Mouse (Mus musculus): ENCODE data around the gene App.

Gene App

DNA sequence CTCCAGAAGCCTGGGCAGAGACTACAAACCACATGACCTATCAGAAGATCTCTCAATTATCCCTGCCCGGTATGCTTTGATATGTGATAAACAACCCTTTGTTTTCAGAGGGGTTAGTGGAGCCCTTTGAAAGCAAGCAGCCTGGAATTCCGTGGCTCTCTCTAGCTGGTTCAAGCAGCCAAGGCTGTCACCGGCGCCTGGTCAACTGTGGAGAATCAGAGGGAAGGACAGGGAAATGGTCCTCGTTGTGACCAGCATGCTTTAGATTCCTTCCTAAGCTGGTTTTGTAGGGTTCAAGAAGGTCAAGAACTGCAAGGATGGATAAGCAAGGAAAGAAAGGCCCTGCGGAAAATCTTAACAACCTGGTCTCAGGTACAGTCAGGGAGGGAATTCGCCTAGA, 21.9 kb downstream of the App start:
- no peak for DNase-seq (ENCODE audit: low spot score in 2 of 2)

- no peak for DNase-seq (ENCODE audit: low spot score in 2 of 2)
Measured at GRCm38 (mm10) chr16:85150902-85151301, 22.7 kb downstream of the App start.

GRCm38 (mm10) chr16:85149509-85149871, 24.1 kb downstream of the App start:
- DNase-seq (ENCODE audit: low spot score in 2 of 2): no peak

DNA sequence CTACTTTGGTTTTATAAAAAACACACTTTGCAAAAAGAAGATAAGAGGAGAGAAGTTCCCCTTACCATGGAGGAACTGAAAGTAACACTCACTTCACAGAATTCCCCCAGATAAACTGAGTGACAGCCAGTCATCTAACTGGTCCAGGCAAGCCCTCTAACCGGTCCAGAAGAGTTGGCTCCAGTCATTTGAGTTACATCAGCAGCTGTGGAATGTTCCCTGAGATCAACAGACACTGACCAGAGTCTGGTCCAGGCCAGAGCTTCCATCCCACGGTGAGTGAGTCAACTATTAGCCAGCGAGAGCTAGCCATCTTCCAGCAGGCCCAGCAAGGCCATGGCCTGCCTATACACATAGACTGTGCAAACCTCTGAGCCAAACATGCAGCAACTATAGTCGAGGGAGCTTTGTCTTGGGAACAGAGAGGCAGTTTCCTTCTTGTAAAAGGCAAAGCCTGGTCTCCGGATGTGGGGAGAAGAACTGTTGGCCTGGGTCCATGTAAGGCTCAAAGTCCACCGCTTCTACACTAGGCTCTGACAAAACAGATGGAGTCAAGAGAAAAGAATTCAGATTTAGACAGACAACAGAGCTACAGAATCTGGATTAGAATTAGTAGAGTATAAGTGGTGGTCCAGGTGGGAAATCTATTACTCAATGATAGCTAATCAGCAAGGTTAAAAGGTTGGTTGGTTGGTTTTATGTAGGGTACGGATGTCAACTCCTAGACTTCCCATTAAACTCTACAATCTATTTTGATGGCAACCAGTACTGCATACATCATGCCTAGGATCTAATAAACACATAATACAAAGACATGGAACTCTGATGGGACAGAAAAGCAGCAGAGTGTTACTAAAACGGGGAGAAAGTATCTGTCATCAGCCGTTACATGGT, 24.7 kb downstream of the App start:
- DNase-seq (ENCODE audit: low spot score in 2 of 2): no peak

DNA sequence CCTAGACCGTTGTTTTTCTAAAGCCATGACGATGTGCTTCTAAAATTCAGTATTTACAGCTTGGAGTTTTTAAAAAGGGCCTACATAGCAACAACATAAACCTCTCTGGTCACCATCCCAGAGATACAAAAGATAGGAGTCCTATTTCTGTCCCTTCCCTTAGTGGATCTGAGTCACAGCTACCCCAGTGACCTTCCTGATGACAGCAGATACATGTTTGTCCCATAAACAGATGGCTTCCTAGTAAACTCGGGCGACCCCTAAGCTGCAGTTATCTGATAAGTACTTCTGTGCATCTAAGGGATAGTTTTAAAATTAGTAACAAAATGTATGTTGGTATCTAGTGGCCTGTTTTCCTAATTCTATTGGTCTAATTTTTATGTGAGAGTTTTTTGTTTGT, 26.1 kb downstream of the App start:
- no peak for DNase-seq (ENCODE audit: low spot score in 2 of 2)

DNA sequence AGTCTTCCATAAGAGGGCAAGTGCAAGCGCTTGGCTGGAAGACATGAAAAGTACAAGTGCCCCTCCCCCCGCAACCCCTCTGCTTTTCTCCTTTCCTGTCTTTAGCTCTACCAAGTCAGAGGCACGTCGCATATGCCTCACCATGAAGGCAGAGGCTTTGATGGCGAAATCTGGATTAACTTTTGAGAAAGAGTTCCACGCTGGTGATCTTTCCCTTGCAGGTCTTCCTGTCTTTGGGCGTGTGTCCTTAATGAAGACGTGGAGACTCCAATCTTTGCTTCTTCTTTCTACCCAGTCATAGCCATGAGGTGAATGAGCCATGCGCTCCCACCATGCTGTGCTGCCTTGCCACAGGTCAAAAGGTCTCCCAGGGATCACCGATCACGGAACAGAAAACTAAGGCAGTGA, 27.8 kb downstream of the App start:
- no peak for DNase-seq (ENCODE audit: low spot score in 2 of 2)

- no peak for DNase-seq (ENCODE audit: low spot score in 2 of 2)
Measured at GRCm38 (mm10) chr16:85145369-85145768, 28.2 kb downstream of the App start.

DNA sequence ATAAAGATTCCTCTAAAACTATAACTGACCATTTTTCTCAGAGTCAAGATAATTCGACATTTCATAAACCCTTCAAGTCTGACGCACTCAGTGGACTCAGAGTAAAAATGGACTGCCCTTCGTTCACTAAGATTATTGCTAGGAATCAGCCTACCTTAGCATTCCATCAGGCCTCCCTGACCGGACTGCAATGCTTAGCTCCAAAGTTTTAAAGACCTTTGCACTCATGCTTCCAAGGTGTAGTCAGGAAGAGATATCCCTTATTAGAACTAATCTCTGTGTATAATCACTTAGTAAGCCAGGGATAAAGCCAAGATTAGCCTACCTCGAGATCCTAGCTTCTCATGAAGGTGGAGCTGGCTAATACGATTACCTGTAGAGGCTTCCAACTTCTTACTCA, 29.2 kb downstream of the App start:
- DNase-seq (ENCODE audit: low spot score in 2 of 2): no peak

- no peak for DNase-seq (ENCODE audit: low spot score in 2 of 2)
Measured at GRCm38 (mm10) chr16:85143863-85144262, 29.7 kb downstream of the App start.

- DNase-seq (ENCODE audit: low spot score in 2 of 2): no peak
Measured at GRCm38 (mm10) chr16:85143188-85143587, 30.4 kb downstream of the App start.

DNA sequence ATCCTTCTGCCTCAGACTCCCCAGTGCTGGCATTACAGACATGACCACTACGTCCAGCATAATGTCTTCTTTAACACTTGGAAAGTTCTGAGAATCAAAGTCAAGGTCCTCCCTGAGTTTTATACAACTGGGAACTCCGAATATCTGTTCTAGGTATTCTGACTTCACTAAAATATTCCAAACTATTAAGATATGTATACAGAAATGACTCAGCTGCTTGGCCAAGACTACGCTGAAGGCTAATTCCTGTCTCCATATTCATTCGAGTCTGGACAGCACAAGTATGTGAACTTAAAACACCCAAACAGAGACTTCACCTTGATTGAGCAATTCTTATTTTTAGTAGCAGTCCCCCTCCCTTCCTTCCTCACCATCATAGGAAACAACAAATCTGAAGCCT, 32.2 kb downstream of the App start:
- no peak for DNase-seq (ENCODE audit: low spot score in 2 of 2)

DNA sequence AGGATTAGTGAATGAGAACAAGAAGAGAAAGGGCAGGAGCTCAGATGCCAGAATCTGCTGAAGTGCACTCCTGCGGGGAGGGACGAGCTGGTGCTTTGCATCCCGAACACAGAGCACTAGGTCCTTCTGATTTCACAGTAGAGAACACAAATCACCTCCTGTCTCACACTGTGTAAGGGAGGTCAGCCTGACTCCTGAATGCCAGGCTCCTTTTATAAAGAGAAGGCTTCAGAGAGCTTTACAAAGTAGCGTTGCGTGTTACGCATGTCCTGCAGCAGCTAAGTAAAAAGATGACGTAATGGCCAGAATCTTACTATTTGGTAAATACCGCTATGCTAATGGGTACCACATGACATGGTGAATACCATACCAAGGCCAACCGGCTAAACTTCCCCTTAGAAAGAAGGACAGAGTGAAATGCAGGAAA, 34.4 kb downstream of the App start:
- DNase-seq (ENCODE audit: low spot score in 2 of 2): no peak

DNA sequence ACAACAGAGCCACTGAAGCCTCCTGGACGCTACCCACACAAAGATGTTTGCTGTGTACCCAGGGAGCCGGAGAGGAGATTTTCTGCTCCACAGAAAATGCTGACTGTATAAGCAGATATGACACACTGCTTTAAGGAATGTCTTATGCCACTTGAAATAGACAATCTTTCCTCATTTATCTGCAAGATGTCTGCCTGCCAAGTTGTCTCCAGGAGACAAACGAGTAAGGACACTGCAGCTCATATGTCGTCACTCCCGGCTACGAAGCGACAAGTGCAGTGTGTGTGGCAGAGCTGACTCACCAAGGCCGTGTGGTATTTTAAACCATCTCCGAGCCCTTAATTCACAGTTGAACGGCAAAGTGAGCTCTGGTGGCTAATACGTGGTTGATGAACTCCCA, 36.2 kb downstream of the App start:
- DNase-seq (ENCODE audit: low spot score in 2 of 2): peak; percentile 71 to 81

DNA sequence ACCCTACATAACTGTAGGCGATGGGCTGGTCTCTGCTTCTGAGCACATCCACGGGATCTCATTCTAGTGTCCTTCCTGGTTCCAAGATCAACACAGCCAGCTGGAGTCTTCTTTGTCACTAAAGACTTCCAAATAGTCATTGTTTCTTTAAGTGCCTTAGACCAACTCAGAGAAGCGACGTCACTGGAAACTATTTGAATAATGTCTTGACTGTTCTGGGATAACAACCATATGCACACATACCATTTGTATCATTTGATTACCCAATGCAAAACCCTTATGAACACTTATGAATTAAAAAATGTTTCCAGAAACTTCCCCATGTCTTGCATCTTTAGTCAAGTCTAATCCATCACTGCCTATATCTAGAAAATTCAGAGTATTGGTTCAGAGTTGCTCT, 37.5 kb downstream of the App start:
- DNase-seq (ENCODE audit: low spot score in 2 of 2): no peak

- no peak for DNase-seq (ENCODE audit: low spot score in 2 of 2)
Measured at GRCm38 (mm10) chr16:85133468-85133881, 40.1 kb downstream of the App start.

- no peak for DNase-seq (ENCODE audit: low spot score in 2 of 2)
Measured at GRCm38 (mm10) chr16:85133057-85133456, 40.5 kb downstream of the App start.

DNA sequence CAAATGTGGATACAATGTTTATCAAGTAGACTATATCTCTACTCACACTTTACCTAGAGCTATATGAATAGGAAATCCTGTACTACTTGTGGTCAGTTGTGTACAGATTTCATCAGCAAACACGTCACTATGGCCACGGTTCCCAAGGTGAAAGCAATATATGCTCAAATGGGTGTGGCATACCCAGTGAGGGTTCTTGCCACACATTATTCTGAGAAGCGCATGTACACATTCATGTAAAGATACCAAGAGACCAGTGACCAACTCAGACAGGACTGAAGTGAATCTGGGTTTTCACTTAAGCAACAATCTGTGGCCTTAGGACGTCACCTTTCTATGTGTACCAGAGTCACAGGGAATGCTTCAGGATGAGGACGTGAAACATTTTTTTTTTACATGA, 41.4 kb downstream of the App start:
- DNase-seq (ENCODE audit: low spot score in 2 of 2): no peak

DNA sequence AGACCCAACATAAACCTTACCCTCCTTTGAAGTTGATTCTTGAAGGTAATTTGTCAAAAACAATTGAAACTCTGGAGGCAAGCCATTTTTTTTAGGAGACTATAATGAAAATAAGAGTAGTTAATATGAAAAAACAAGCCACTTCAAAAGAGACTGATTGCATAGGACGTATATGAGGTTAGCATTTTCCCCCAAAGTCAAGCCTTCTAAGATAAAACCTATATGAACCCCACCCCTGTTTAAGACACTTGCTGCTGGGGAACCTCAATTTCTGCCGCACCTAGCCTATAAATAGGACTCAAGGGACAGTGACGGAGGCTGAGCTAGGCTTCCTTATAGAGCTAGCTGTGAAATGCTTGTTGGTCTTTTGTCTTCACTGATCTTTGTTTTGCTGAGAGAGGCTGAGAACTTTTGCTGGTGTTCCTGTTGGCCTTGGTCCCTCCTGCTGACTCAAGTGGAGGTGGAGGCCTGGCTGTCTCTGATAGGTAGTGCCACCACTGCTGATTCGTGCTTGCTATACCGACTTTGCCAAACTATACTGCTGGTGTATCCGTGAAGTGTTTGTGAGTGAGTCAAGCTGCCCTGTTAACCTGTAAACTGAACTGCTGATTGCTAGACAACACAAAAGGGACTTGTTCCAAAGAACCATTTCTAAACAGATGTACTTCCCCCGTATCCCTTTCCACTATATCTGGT, 42.6 kb downstream of the App start:
- no peak for DNase-seq (ENCODE audit: low spot score in 2 of 2)

DNA sequence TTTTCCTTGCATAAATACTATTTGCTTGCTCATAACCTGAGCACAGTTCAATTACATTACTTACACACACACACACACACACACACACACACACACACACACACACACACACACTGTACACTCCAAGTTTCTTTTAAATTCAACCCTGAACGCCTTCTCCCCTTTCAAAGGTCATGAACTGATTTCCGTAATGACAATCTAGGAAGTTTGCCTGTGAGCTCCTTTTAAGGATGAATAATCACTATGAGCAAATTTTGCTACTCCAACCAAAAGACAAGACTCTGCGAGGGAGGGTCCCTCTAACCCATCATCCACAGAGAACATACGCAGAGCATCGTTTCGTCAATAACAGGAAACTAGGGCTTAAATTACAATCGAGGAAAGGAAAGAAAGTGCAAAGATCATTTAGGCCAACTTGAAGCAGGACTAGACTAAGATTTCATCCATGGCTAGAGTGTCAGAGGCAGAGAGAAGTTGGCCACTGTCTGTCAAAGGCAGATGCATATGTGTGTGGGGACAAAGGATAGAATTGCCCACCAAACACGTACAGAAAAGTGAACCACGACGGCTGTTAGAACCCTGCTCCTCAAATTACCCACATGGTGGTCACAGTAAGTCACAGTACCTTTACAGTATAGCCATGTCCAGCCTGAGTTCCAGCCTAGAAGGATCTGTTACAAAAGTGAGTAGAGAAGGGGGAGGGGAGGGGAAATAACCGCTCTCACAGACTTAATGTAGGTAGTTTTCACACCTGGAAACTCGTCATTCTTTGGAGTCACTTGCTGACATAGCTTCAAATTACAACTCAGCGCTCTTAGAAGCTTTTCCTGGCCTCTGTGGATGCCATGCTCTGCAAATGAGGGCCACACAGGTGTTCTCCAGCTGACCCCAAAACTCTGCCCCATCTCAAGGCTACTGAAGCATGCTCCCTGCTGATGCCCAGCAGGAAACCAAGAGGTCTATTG, 44.6 kb downstream of the App start:
- no peak for DNase-seq (ENCODE audit: low spot score in 2 of 2)

DNA sequence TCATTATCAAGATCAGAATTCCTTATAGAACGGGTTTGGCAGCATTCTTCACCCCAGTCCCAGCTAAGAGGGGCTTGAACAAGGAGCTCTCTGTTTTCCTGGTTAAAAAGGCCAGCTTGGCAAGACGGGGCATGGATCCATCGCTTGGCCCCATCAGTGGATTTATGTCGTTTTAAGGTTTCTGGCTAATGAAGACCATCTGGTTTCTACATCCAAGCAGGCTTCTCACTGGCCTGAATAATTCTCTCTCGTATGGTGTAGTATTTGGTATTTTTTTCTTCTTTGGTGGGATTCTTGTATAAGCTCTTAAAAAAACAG, 45.3 kb downstream of the App start:
- no peak for DNase-seq (ENCODE audit: low spot score in 2 of 2)

- DNase-seq (ENCODE audit: low spot score in 2 of 2): no peak
Measured at GRCm38 (mm10) chr16:85127661-85128346, 45.8 kb downstream of the App start.

GRCm38 (mm10) chr16:85124649-85125048, 48.9 kb downstream of the App start:
- no peak for DNase-seq (ENCODE audit: low spot score in 2 of 2)
